Mouse (Mus musculus): ENCODE results near the gene Gpr88. TPM values are rescaled to one million over a fixed set of nuclear protein-coding genes. Genes with fewer than 3 reads are reported as not detected.

The Gpr88 gene
- total and polyA plus RNA-seq, 2 experiments from 2014 or later = 0.15 TPM; not detected in 1

- H3K9ac ChIP-seq (replicated peaks; ENCODE audit: low read depth, low read length) = no peak overlapping the region
- H3K4me1 ChIP-seq (ENCODE audit: control insufficient read depth, insufficient read depth) = no peaks in the 10 kb centered on the region
- TF ChIP-seq EP300 (IDR thresholded peaks at IDR 0.05; ENCODE audit: low read depth) = no peak
- no peak for TF ChIP-seq CTCF (IDR thresholded peaks at IDR 0.05; ENCODE audit: low read depth)
- ATAC-seq (ENCODE audit: insufficient read depth, low read depth) (no peak), DNase-seq (ENCODE audit: low spot score) (no peak)
- H3K4me2 ChIP-seq (ENCODE audit: low read depth, low read length) = no peak overlapping the region
- H3K27me3 ChIP-seq (ENCODE audit: control insufficient read depth, insufficient read depth, low read length) = no peaks in the 10 kb centered on the region
- no peak overlapping the region for H3K4me3 ChIP-seq (ENCODE audit: low read depth, low read length)
- 65% methylated on average over 11 of the region's 11 CpGs for WGBS
- H3K36me3 ChIP-seq (replicated peaks; ENCODE audit: control insufficient read depth, insufficient read depth, low read length) = no peaks in the 10 kb centered on the region
- H3K27ac ChIP-seq (ENCODE audit: low read depth) = no peak overlapping the region
- H3K9me3 ChIP-seq (replicated peaks; ENCODE audit: control insufficient read depth, low read length) = no peaks in the 10 kb centered on the region
Observed at GRCm38 (mm10) chr3:116228360-116229245, 24.7 kb downstream of the Gpr88 start.

GRCm38 (mm10) chr3:116227383-116227782, 25.9 kb downstream of the Gpr88 start:
- 70% methylated on average over 5 of the region's 5 CpGs for WGBS

GRCm38 (mm10) chr3:116226915-116227314, 26.4 kb downstream of the Gpr88 start:
- Histone ChIP-seq H3K4me1 (ENCODE audit: control insufficient read depth, insufficient read depth) (no peaks in the 10 kb centered on the region), H3K9me3 (replicated peaks; ENCODE audit: control insufficient read depth, low read length) (no peaks in the 10 kb centered on the region), H3K27me3 (ENCODE audit: control insufficient read depth, insufficient read depth, low read length) (no peaks in the 10 kb centered on the region), H3K9ac (replicated peaks; ENCODE audit: low read depth, low read length) (no peak overlapping the region), H3K4me3 (ENCODE audit: low read depth, low read length) (no peak overlapping the region), H3K36me3 (replicated peaks; ENCODE audit: control insufficient read depth, insufficient read depth, low read length) (no peaks in the 10 kb centered on the region), H3K27ac (ENCODE audit: low read depth) (no peak overlapping the region), H3K4me2 (ENCODE audit: low read depth, low read length) (no peak overlapping the region)
- no peak for TF ChIP-seq EP300 (IDR thresholded peaks at IDR 0.05; ENCODE audit: low read depth)
- TF ChIP-seq CTCF (IDR thresholded peaks at IDR 0.05; ENCODE audit: low read depth) = no peak
- 78% methylated on average over 6 of the region's 6 CpGs for WGBS
- ATAC-seq (ENCODE audit: insufficient read depth, low read depth) = no peak
- DNase-seq (ENCODE audit: low spot score) = no peak

More at GRCm38 (mm10) chr3:116227383-116227782, 25.9 kb downstream of the Gpr88 start:
- Histone ChIP-seq H3K27me3 (ENCODE audit: control insufficient read depth, insufficient read depth, low read length) (no peaks in the 10 kb centered on the region), H3K9ac (replicated peaks; ENCODE audit: low read depth, low read length) (no peak overlapping the region), H3K27ac (ENCODE audit: low read depth) (no peak overlapping the region), H3K4me2 (ENCODE audit: low read depth, low read length) (no peak overlapping the region), H3K4me3 (ENCODE audit: low read depth, low read length) (no peak overlapping the region), H3K36me3 (replicated peaks; ENCODE audit: control insufficient read depth, insufficient read depth, low read length) (no peaks in the 10 kb centered on the region), H3K4me1 (ENCODE audit: control insufficient read depth, insufficient read depth) (no peaks in the 10 kb centered on the region), H3K9me3 (replicated peaks; ENCODE audit: control insufficient read depth, low read length) (no peaks in the 10 kb centered on the region)
- no peak for TF ChIP-seq EP300 (IDR thresholded peaks at IDR 0.05; ENCODE audit: low read depth)
- TF ChIP-seq CTCF (IDR thresholded peaks at IDR 0.05; ENCODE audit: low read depth) = no peak
- no peak for ATAC-seq (ENCODE audit: insufficient read depth, low read depth)
- DNase-seq (ENCODE audit: low spot score) = no peak

GRCm38 (mm10) chr3:116222511-116223243, 30.6 kb downstream of the Gpr88 start:
- WGBS = 25% methylated on average over 17 of the region's 17 CpGs

GRCm38 (mm10) chr3:116221686-116222010, 31.7 kb downstream of the Gpr88 start:
- TF ChIP-seq EP300 (IDR thresholded peaks at IDR 0.05; ENCODE audit: low read depth) (no peak), CTCF (IDR thresholded peaks at IDR 0.05; ENCODE audit: low read depth) (no peak)
- Histone ChIP-seq H3K9ac (replicated peaks; ENCODE audit: low read depth, low read length) (no peak overlapping the region), H3K4me1 (ENCODE audit: control insufficient read depth, insufficient read depth) (no peaks in the 10 kb centered on the region), H3K4me2 (ENCODE audit: low read depth, low read length) (no peak overlapping the region), H3K27me3 (ENCODE audit: control insufficient read depth, insufficient read depth, low read length) (no peaks in the 10 kb centered on the region), H3K36me3 (replicated peaks; ENCODE audit: control insufficient read depth, insufficient read depth, low read length) (no peaks in the 10 kb centered on the region), H3K4me3 (ENCODE audit: low read depth, low read length) (no peak overlapping the region), H3K27ac (ENCODE audit: low read depth) (no peak overlapping the region), H3K9me3 (replicated peaks; ENCODE audit: control insufficient read depth, low read length) (no peaks in the 10 kb centered on the region)
- peak; percentile 14 for DNase-seq (ENCODE audit: low spot score)
- 44% methylated on average over 3 of the region's 3 CpGs for WGBS
- ATAC-seq (ENCODE audit: insufficient read depth, low read depth) = no peak

More at GRCm38 (mm10) chr3:116222511-116223243, 30.6 kb downstream of the Gpr88 start:
- ATAC-seq (ENCODE audit: insufficient read depth, low read depth) (no peak), DNase-seq (ENCODE audit: low spot score) (no peak)
- Histone ChIP-seq H3K36me3 (replicated peaks; ENCODE audit: control insufficient read depth, insufficient read depth, low read length) (no peaks in the 10 kb centered on the region), H3K9ac (replicated peaks; ENCODE audit: low read depth, low read length) (0 out of 2 replicates have a peak overlapping the region, but pooled peaks have one; percentile 1), H3K27me3 (ENCODE audit: control insufficient read depth, insufficient read depth, low read length) (no peaks in the 10 kb centered on the region), H3K4me3 (ENCODE audit: low read depth, low read length) (peak overlapping the region; percentile 33), H3K4me2 (ENCODE audit: low read depth, low read length) (peak overlapping the region; percentile 52), H3K9me3 (replicated peaks; ENCODE audit: control insufficient read depth, low read length) (no peaks in the 10 kb centered on the region), H3K27ac (ENCODE audit: low read depth) (no peak overlapping the region), H3K4me1 (ENCODE audit: control insufficient read depth, insufficient read depth) (no peaks in the 10 kb centered on the region)
- TF ChIP-seq EP300 (IDR thresholded peaks at IDR 0.05; ENCODE audit: low read depth) = no peak
- no peak for TF ChIP-seq CTCF (IDR thresholded peaks at IDR 0.05; ENCODE audit: low read depth)
